Mouse (Mus musculus): ENCODE measurements at regions not wholly inside any gene's neighbourhood (a gene's known extent, or its start where the extent isn't known, plus 50 kb on each side); places are given as distances from the start of the nearest gene placed in this dataset.

DNA sequence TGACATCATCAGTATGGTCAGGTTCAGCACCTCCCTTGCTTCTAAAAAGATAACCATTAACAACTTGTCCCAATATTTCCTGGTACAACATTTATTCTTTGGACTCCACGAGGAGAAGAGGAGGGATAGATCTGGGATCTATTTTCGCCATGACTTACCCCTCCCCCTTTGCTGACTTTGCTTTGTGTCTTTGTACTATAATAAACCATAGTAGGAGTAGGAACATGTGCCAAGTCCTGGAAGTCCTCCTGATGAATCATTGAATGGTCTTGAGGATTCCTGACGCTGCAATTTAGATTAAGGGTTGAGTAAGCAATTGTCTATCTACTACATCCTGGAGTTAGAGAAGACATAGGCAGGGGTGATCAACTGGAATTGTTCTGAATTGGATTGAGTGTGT lies 71.2 kb downstream of the Rbm11 start:
- Histone ChIP-seq H3K27me3 (ENCODE audit: control insufficient read depth, insufficient read depth, low read length) (no peaks in the 10 kb centered on the region), H3K4me3 (no peak overlapping the region), H3K4me1 (ENCODE audit: control insufficient read depth, insufficient read depth, low read length) (no peaks in the 10 kb centered on the region), H3K79me2 (replicated peaks; ENCODE audit: control insufficient read depth, insufficient read depth, low read length) (no peaks in the 10 kb centered on the region), H3K9ac (ENCODE audit: low read depth, low read length) (no peak overlapping the region), H3K27ac (no peak overlapping the region), H3K36me3 (ENCODE audit: control insufficient read depth, insufficient read depth, low read length) (no peaks in the 10 kb centered on the region)
- WGBS = 49% methylated on average over 3 of the region's 3 CpGs
- TF ChIP-seq EP300 (IDR thresholded peaks at IDR 0.05; ENCODE audit: insufficient read depth, low read depth, low read length) (no peak), POLR2A (IDR thresholded peaks at IDR 0.05; ENCODE audit: insufficient read depth, low read depth, low read length) (no peak), CTCF (IDR thresholded peaks at IDR 0.05) (no peak)
- intact Hi-C loops (cut with DNase I) = no loop called here
- no peak for DNase-seq

DNA sequence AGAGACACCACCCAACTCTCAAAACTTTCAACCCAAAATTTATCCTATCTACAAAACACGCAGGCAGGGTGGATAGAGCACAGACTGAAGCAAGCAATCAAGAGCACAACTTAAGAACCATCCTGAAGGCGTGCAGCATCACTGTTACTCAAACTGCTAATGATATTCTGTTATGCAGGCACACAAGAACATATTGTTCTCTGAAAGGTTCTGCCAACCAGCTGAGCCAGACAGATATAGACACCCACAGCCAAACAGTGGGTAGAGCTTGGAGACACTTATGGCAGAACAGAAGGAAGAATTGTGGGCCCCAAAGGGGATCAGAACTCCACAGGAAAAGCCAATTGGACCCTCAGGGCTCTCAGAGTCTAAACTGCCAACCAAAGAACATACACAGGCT lies 74.9 kb downstream of the Rbm11 start:
- TF ChIP-seq POLR2A (IDR thresholded peaks at IDR 0.05; ENCODE audit: insufficient read depth, low read depth, low read length) = no peak
- no peak for TF ChIP-seq EP300 (IDR thresholded peaks at IDR 0.05; ENCODE audit: insufficient read depth, low read depth, low read length)
- TF ChIP-seq CTCF (IDR thresholded peaks at IDR 0.05) = no peak
- Histone ChIP-seq H3K27ac (no peak overlapping the region), H3K36me3 (ENCODE audit: control insufficient read depth, insufficient read depth, low read length) (no peaks in the 10 kb centered on the region), H3K4me1 (ENCODE audit: control insufficient read depth, insufficient read depth, low read length) (no peaks in the 10 kb centered on the region), H3K27me3 (ENCODE audit: control insufficient read depth, insufficient read depth, low read length) (no peaks in the 10 kb centered on the region), H3K9ac (ENCODE audit: low read depth, low read length) (no peak overlapping the region), H3K79me2 (replicated peaks; ENCODE audit: control insufficient read depth, insufficient read depth, low read length) (no peaks in the 10 kb centered on the region), H3K4me3 (no peak overlapping the region)
- intact Hi-C loops (cut with DNase I) = no loop called here
- DNase-seq = no peak
- 86% methylated on average over 2 of the region's 2 CpGs for WGBS

DNA sequence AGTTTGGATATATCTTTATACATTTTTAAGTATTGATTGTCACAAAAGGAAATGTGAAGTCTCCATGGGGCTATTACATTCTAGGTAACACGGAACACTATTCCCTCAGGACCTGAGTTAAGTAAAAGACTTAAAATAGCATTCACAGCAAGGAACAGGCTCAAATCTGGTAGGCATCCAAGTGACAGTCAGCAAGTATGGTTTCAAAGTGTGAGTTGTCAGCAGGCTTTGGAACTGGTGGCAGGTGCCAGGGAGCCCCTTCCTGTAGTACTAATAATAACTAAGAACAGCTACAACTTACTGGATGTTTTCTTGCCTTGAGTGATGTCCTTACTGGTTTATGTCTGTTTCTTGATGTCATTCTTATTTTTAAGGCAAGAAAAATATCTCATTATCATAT lies 79.5 kb downstream of the Rbm11 start:
- peak in 1 of 2 experiments; percentile 7 for DNase-seq
- intact Hi-C loops (cut with DNase I) = no loop called here
- H3K27ac ChIP-seq = no peak overlapping the region

DNA sequence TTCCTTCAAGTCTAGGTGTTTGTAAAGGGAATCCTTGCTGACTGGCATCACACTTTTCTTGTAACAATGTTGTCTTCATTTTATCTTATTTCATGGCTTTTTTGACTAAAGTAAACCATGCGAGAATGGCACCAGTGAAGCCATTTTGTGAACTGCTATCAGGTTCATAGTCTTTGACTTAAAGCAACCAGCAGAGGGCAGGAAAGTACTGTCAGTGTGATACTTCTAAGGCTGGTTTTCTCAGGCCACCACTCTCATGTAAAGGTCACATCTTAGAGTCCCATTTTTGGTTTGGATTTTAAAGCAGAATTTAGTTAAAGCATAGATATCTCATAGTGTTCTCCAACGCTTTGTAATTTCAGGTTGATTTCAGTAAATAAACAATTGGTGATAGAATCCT lies 83.2 kb downstream of the Rbm11 start:
- no peaks in the 10 kb centered on the region for H3K36me3 ChIP-seq (ENCODE audit: control insufficient read depth, insufficient read depth, low read length)
- TF ChIP-seq CTCF (IDR thresholded peaks at IDR 0.05) (peak; percentile 68), EP300 (IDR thresholded peaks at IDR 0.05; ENCODE audit: insufficient read depth, low read depth, low read length) (no peak), POLR2A (IDR thresholded peaks at IDR 0.05; ENCODE audit: insufficient read depth, low read depth, low read length) (no peak)
- 57% methylated on average over 2 of the region's 2 CpGs for WGBS
- H3K9ac ChIP-seq (ENCODE audit: low read depth, low read length) = no peak overlapping the region
- intact Hi-C loops (cut with DNase I) = no loop called here
- DNase-seq = no peak
- H3K27me3 ChIP-seq (ENCODE audit: control insufficient read depth, insufficient read depth, low read length) = no peaks in the 10 kb centered on the region
- no peaks in the 10 kb centered on the region for H3K4me1 ChIP-seq (ENCODE audit: control insufficient read depth, insufficient read depth, low read length)
- H3K79me2 ChIP-seq (replicated peaks; ENCODE audit: control insufficient read depth, insufficient read depth, low read length) = no peaks in the 10 kb centered on the region
- no peak overlapping the region for H3K4me3 ChIP-seq
- no peak overlapping the region for H3K27ac ChIP-seq

More for the DNA sequence above, 79.5 kb downstream of the Rbm11 start:
- H3K9ac ChIP-seq (ENCODE audit: low read depth, low read length) = no peak overlapping the region
- TF ChIP-seq CTCF (IDR thresholded peaks at IDR 0.05) (no peak), POLR2A (IDR thresholded peaks at IDR 0.05; ENCODE audit: insufficient read depth, low read depth, low read length) (no peak), EP300 (IDR thresholded peaks at IDR 0.05; ENCODE audit: insufficient read depth, low read depth, low read length) (no peak)
- H3K27me3 ChIP-seq (ENCODE audit: control insufficient read depth, insufficient read depth, low read length) = no peaks in the 10 kb centered on the region
- 12% methylated on average over 1 of the region's 1 CpGs for WGBS
- H3K36me3 ChIP-seq (ENCODE audit: control insufficient read depth, insufficient read depth, low read length) = no peaks in the 10 kb centered on the region
- no peaks in the 10 kb centered on the region for H3K4me1 ChIP-seq (ENCODE audit: control insufficient read depth, insufficient read depth, low read length)
- H3K4me3 ChIP-seq = no peak overlapping the region
- no peaks in the 10 kb centered on the region for H3K79me2 ChIP-seq (replicated peaks; ENCODE audit: control insufficient read depth, insufficient read depth, low read length)

DNA sequence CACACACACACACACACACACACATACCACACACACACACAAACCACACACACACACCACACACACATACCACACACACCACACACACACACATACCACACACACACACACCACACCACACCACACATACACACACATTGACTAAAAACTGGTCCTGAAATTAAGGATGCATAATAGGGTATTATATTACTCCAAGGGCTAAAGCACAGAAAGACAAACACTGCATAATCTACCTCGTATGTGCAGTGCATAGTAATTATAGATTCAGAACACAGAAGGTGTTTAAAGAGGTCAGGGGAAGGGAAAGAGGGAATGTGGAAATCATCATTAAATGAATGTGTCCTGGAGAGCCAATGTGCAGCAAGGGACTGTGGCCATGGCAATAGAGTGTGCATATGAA lies 84.5 kb downstream of the Rbm11 start:
- H3K27ac ChIP-seq = no peak overlapping the region
- 60% methylated on average over 1 of the region's 1 CpGs for WGBS

More for the DNA sequence above, 84.5 kb downstream of the Rbm11 start:
- DNase-seq = no peak
- no peak for TF ChIP-seq EP300 (IDR thresholded peaks at IDR 0.05; ENCODE audit: insufficient read depth, low read depth, low read length)
- TF ChIP-seq POLR2A (IDR thresholded peaks at IDR 0.05; ENCODE audit: insufficient read depth, low read depth, low read length) = no peak
- no peak for TF ChIP-seq CTCF (IDR thresholded peaks at IDR 0.05)
- no peaks in the 10 kb centered on the region for H3K79me2 ChIP-seq (replicated peaks; ENCODE audit: control insufficient read depth, insufficient read depth, low read length)
- H3K9ac ChIP-seq (ENCODE audit: low read depth, low read length) = no peak overlapping the region
- H3K36me3 ChIP-seq (ENCODE audit: control insufficient read depth, insufficient read depth, low read length) = no peaks in the 10 kb centered on the region
- H3K27me3 ChIP-seq (ENCODE audit: control insufficient read depth, insufficient read depth, low read length) = no peaks in the 10 kb centered on the region
- intact Hi-C loops (cut with DNase I) = no loop called here
- no peaks in the 10 kb centered on the region for H3K4me1 ChIP-seq (ENCODE audit: control insufficient read depth, insufficient read depth, low read length)
- H3K4me3 ChIP-seq = no peak overlapping the region

Measured in heart, adult 2 months (tissue).